Mouse (Mus musculus) embryo, embryonic 11 days (tissue): ENCODE measurements at regions not wholly inside any gene's neighbourhood (a gene's known extent, or its start where the extent isn't known, plus 50 kb on each side); places are given as distances from the start of the nearest gene placed in this dataset.

ENCODE experiments used
- DNase-seq: peaks from one replicate; pipeline ENCODE4 v3.0.0-alpha.2; 2015

DNA sequence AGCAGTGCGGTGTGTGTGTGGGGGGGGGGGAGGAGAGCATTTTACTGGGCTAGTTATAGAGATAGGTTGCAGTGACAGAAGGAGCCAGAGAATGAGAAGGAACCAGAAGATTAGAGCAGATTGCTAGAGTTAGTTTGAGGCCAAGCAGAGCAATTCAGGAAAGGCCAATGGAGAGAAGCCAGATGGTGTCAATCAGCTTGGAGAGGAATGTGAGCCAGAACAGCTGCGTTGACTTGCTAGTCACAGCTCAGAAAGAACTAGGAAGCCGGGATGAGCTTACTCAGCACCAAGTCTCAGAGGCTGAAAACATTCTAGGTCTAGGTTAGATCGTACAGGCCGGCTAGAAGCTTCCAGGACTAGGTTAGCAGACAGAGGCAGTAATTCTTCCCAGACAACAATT lies 140.6 kb downstream of the Sp3 start:
- DNase-seq, result no peak

DNA sequence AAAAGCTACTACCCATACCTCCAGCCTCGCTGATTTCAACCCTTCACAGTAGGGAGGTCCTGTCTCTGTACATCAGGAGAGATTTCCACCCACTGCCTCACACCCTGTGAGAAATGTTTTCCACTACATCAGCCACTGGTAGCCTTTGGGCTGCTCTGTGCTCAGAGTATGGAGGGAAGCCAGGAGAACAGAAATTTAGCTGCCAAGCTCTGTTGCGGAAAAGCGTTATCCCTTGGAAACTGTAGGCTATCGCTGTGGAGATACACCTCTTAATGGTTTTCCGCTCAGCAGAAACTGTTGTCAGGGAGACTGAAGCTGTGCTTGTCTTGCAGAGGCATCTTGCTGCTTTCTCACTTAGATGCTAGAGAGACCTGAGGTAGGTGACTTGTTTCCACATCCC lies 138.9 kb downstream of the Sp3 start:
- DNase-seq, result no peak

DNA sequence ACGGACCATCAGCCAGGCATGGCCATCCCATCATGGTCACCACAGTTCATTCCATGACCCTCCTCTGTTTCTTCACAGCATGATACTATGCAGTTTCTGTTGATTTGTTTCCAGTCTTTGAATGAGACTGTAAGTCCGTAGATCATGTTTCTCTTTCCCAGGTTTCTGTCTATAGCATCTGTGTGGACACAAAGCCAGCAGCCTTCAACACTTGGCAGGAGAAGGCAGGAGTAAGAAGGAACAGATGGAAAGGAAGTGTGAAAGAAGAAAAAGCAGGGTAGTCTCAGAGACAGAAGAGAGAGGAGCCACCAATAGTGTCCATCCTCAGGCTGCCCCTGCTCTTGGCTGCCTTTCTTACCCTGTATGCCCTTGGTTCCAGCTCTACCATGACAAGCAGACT lies 136.6 kb downstream of the Sp3 start:
- DNase-seq, result no peak

DNA sequence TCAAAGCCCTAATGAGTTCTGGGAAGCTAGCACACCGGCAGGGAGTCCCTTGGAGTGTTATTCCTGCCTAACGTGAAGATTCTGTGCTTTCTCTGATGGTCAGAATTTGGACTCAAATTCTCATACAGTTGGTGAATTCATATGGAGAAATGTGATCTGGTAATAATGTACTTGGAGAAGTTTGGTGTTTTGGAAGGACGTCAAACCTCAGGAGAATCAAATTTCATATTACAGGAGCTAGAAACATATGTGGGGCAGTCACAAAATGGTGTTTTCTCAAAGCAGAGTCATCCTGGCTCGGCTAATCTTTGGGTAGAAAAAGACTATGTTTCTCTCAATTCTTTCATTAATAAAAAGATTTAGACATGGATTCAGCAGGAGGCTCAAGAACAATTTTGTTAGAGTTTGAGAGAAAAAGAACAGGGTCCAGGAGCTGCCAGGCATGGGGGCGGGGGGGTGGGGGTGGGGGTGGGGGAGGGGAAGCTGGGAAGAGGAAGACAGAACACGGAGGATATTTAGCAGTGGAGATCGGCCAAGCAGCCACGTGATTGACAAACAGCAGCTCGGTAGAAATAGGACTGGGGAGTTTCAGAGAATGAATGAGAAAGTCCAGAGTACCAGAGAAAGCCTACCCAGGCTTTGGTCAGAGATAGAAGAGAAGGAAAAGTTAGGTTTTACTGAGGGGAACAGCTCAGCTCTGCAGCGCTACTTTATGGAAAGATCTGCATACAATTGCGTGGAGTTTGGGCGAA lies 130.6 kb downstream of the Sp3 start:
- no peak for DNase-seq

DNA sequence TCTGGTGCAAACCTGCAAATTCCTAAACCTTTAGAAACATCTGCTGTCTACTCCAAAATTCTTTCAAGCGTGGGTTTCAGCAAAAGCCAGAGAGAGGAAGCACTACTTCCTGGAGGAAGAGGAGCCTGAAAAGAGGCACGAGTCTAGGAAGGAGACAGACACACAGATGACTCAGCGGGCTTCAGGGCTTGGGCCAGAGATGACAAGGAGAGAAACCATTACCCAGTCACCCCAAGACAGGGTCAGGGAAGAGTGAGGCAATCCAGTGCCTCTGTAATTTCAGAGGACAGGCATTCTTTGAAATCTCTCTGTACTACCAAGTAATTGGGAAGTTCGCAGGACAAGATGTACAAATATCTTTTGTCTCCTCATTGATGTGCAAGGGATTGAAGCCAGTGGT lies 127.7 kb downstream of the Sp3 start:
- no peak for DNase-seq

DNA sequence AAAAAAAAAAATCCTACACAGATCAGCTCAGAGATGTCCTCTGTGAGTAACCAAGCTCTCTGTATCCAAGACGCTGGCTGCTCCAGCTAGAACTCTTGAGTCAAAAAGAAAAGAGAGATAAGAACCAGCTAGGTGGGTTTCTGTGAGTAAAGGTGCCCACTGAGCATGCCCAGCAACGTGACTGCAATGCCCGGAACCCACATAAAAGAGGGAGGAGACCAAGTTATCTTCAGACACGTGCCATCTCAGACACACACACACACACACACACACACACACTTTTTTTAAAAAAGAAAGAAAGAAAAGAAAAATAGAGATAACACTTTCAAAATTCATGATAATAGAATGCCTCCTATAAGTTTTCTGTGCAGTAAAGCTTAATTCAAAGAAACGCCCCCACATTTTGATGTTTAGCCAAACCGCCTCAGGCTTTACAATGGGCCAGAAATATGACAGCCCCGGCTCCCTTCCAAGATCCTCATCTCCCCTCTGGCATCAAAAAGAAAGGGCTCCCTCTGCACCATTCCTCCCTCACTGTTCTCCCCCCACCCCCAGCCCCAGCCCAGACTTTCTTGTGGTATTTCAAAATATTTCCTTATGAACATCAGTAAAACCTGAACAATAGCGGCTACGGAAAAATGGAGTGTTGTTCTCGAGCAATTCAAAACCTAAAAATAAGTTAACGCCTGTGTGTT lies 124.8 kb downstream of the Sp3 start:
- no peak for DNase-seq

DNA sequence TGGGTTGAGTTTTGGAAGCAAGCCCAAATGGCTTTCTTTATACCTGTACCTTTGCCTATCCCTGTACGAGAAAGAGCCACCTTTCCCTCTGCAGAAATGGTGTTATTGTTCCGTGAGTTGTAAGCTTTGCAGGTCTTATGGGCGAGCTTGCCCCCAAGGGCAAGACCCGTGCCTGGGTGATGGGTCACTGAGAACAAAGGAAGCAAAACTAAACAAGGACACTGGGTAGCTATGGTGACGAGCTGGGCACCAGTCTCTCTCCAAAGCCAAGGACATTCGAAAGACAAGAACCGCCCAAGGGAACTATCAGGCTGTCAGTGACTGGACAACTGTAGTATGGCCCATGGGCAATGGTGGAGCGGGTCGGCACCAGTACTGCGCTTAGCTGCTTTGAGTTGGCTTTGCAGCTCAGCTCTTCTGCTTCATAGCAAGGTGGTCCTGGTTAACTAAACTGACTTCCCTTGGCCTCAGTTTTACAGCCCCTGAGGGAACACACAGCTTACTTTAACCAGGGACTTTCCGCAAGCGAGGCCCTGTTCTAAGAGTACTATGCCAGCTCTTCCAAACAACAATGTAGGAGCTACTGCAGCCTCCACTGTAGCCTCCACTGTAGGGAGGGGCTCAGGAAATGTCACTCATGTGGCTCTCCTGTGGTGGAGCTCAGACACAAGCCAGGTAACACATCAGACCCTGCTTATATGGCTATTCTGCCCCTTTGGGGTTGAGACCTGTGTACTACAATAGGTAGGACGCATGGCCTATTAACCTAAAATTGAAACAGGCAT lies 124.1 kb downstream of the Sp3 start:
- no peak for DNase-seq

DNA sequence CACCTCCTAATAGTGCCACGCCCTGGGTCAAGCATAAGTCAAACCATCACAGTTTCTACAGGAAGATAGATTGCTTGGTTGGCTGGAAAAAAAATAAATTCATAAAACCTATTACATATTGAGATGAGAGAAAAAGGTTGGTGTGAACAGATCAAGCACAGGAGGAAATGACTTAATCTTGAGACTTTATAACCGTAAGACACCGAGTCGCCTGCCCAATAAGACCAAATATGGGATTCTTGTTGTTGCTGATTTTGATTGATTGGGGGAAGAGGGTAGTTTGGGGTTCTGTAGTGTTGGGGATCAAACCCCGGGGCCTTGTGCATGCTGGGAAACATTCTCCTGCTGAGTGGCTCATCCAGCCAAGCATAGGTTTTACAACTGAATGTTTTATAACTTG lies 122.9 kb downstream of the Sp3 start:
- no peak for DNase-seq

DNA sequence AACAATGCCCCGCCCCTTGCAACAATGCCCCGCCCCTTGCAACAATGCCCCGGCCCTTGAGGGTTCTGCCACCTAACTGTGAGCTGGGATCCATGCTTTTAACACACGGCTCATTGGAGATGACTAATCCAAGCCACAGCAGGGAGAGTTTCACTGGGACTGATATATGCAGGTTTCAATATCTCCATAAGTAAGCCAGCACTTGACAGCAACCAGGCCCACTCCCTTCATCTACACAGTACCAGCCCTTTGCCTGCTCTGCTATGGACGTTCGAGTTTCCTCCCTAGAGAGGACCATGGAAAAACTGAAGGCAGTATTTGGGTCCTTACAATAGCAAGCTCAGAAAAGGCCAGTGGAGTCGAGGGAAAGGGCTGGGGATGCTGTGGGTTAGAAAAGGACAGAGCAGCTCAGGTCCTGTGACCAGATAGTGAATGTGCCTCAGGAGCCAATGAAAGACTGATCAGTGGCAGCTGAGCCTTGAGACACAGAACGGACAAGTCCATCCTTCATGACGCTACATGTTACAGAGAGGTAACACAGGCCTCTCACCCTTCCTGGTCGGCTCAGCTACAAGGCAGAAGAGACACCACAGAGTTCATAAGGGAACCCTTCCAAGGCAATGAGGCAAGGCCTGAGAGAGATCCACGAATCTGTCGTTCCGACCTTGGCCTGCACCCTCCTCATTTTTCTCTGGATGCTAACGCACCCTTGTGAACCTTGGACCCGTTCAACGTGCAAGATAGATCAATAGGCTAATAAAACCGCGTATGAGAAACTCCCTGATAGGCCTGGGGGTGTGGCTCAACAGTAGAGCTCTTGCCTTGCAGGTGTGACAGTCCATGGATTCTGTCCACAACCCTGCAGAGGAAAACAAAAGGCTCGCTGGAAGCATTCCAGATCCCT lies 114.5 kb downstream of the Sp3 start:
- DNase-seq, result no peak

DNA sequence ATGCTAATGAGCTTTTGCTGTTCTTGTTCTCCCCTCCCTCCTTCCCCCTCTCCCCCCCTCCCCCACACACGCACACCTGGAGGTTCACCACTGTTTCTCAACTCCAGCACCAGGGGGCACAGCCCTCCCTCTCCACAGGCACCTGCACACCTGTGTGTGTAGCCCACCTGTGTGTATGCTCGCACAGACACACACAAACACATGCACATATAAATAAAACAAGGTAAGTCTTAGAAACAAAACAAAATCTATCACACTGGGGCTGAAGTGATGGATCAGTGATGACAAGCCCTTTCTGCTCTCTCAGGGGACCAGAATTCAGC lies 113.9 kb downstream of the Sp3 start:
- DNase-seq, result no peak

DNA sequence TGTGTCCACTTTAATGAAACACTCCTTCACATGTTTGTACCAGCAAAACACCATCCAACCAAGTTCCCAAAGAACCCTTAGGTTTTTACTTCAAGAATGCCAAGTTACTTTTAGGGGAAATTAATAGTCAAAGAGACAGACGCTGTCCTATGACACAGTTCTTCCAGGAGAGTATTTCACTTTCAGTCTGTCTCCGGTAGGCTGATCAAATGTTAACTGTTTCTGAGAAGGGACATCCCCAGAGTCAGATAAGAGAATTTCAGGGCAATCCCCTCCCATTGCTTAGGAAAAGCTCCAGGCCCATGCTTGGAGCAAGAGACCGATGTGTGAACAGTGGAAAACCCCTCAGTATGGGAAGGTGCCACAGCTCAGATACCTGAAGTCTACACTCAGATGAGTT lies 112.1 kb downstream of the Sp3 start:
- no peak for DNase-seq

DNA sequence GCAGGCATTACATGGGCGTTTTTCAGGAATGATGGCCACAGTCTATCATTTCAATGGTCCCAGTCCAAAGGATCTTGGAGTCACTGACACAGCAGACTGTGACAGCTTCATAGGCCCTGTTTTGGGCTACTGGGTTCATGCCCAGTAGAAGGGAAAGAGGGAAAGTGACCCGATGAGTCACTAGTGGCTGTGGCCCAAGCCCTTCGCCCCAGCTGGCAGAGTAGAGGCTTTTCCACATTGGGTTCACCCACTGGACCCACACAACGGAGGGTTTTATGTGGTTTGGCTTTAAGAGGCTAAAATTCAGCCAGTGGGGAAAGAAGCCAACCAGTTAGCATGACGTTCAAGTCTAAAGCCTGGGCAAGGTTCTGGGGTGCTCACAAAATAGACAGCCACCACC lies 108.4 kb downstream of the Sp3 start:
- DNase-seq, result no peak

DNA sequence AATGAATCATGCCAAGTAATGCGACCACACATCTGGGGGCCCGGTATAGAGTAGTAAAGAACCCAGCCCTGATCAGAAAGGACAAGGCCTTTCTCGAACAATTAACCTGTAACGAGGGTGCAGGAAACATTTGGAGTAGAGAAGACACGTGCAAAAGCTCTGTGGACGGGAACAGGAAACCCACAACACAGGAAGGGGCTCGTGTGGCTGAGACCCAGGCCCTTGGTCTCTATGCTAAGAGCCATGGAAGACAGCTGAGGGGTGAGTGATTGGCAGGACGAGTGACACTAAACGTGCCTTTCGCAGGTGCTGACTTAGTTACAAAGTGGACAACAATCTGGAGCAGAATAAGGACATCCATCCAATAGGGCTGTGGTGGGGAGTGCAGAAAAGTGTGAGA lies 106.3 kb downstream of the Sp3 start:
- no peak for DNase-seq

DNA sequence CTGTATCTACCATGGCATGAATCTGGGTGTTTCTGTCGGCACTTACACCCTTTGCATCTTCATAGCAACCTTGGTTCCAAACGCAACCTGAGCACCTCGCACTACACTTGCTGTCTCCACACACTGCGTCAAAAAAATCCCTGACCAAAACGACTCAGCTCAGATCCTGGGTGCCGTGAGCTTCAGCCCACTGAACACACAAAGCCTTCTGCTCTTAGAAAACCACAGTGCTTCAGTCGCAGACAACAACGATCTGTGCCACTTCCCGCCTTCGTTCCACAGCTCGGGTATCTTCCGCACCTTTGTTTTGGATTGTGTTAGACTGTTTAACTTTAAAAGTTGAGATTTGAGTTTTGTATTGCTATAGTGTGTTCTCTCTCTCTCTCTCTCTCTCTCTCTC lies 105.7 kb downstream of the Sp3 start:
- DNase-seq, result no peak

DNA sequence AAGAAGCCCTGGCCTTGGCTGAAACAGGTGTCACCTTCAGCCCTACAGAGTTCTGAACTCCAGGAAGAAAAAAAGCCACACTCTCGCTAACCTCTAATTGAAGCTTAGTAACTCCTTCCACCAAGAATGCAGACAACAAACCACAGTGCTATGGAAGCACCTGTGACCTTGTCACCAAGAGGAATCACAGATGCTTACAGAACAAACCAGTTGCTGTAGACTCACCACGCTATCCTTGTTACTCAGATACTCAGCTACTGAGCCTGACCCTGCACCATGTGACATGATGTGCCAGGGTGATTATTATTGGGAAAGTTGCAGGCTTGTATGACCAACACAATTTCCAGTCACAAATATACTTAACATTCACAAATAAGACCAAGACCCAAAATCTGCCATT lies 104.6 kb downstream of the Sp3 start:
- no peak for DNase-seq

DNA sequence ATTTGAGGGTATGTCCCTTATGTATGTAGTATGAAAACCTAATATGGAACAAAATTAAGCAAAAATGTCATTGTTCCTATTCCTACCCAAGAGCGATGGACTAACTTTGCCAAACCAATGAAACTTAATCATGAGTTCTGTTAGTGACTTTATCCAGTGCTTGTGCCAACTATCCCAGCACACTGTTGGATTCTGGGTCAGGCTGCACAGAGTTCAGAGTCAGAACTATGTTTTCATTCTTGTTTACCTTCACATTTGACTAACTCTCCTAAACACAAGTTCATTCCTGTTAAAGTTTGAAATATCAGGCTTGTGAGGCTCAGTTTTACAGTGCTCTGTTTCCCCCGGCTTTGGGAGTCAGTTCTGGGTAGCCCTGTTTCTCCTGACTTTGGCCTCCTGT lies 100.2 kb downstream of the Sp3 start:
- no peak for DNase-seq

DNA sequence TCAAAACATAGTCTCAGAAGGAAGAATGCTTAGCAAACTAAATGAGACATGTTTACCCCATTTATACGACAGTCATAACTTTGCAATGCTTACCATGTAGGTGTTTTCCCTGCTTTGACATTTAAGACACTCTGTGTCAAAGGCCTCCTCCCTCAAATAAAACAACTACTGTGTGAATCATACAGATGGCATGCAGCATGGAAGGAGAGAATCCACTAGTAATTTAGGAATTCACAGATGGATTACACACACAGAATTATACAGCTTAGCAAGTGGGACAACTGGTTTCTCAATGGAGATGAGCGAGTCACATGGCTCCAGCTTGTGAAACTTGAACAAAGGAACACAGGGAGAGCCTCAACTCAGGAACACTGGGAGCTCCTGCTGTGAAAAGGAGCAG lies 98.7 kb downstream of the Sp3 start:
- DNase-seq, result no peak

DNA sequence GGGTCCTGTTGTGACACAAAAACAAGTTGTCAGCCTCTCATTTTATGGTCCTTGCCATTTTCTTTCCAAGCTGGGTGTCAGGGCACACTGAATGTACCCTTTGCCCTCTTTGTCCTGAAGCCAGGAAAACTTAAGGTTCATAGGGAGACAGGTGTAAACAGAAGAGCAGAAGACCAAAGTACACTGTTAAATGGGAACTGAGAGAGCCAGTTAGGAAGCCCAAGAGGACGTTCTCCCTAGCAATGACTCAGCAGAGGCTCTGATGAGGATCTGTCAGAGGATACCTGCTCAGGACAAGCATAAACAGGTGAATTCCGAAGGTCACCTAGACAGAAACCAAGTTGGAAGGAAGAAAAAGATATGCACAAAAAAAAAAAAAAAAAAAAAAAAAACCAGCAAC lies 94.0 kb downstream of the Sp3 start:
- no peak for DNase-seq
